ENCODE assay signal across 10 mouse cellular contexts in the genomic region with DNA sequence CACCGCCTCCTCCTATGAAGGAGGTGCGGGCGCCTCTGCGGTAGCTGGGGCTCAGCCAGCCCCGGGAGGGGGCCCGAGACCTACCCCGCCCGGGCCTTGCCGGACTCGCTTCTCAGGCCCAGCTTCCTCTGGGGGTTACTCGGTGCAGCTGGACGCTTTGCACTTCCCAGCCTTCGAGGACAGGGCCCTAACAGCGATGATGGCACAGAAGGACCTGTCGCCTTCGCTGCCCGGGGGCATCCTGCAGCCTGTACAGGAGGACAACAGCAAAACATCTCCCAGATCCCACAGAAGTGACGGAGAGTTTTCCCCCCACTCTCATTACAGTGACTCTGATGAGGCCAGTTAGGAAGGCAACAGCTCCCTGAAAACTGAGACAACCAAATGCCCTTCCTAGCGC. TPM values are rescaled to one million over a fixed set of nuclear protein-coding genes. Genes with fewer than 3 reads are reported as not detected.
DNase-seq lines count a peak whose midpoint lies in the region; ATAC-seq and TF ChIP-seq lines count a peak whose summit lies in the region.
"Had no signal": no experiment of that assay in that cellular context is flagged by ENCODE, and none has a peak within 500 bp of the region (broad histone marks: within the 10 kb centered on the region; RNA-seq: fewer than 3 reads in every experiment).

No protein-coding gene starts in this region.

- no peaks in the 10 kb centered on the region for H3K36me3 ChIP-seq in limb, embryonic 14.5 days (ENCODE audit: control insufficient read depth, insufficient read depth, low read length)
- no peaks in the 10 kb centered on the region for H3K36me3 ChIP-seq in stomach, embryonic 16.5 days (ENCODE audit: control insufficient read depth, insufficient read depth, low read length)

- H3K9ac ChIP-seq in limb, embryonic 14.5 days (ENCODE audit: low read depth, low read length, severe bottlenecking): no peak overlapping the region
- no peak overlapping the region for H3K9ac ChIP-seq in stomach, embryonic 16.5 days (ENCODE audit: low read length)

- WGBS in limb, embryonic 14.5 days: 0% methylated on average over 19 of the region's 19 CpGs
- under 1% methylated on average over 19 of the region's 19 CpGs for WGBS in stomach, embryonic 16.5 days

- H3K4me1 ChIP-seq in limb, embryonic 14.5 days (ENCODE audit: control insufficient read depth, insufficient read depth, low read length): peaks cover 23% of the 10 kb centered on the region
- H3K4me1 ChIP-seq in stomach, embryonic 16.5 days (ENCODE audit: control insufficient read depth, insufficient read depth, low read length): peaks cover 21% of the 10 kb centered on the region

- no peak for TF ChIP-seq POLR2A in limb, embryonic 14.5 days (IDR thresholded peaks at IDR 0.05; ENCODE audit: borderline replicate concordance, extremely low read depth, insufficient read depth, insufficient read length)

- peak; percentile 19 to 34 for DNase-seq in cerebellum, postnatal 25 days
- no peak for DNase-seq in cerebellum, adult 11-12 months
- peak; percentile 7 for DNase-seq in right cerebral cortex, postnatal 25 days
- no peak for DNase-seq in right cerebral cortex, adult 18-20 months
- no peak for DNase-seq in limb, embryonic 14.5 days (ENCODE audit: low spot score)
- no peak for DNase-seq in thymus, postnatal 10 days (ENCODE audit: low spot score in 2 of 2)
- no peak for DNase-seq in urinary bladder, postnatal 25 days (ENCODE audit: low spot score)

- ATAC-seq in limb, embryonic 14.5 days (ENCODE audit: low FRiP score, low read depth): no peak
- no peak for ATAC-seq in stomach, embryonic 16.5 days (ENCODE audit: insufficient read depth, low FRiP score)

- H3K27me3 ChIP-seq in limb, embryonic 14.5 days (ENCODE audit: control insufficient read depth, insufficient read depth, low read length): peaks cover 78% of the 10 kb centered on the region
- H3K27me3 ChIP-seq in stomach, embryonic 16.5 days (ENCODE audit: control insufficient read depth, insufficient read depth, low read length): peaks cover 66% of the 10 kb centered on the region

- peak overlapping the region; percentile 80 for H3K4me2 ChIP-seq in limb, embryonic 14.5 days (replicated peaks; ENCODE audit: low read depth, low read length, severe bottlenecking)
- H3K4me2 ChIP-seq in stomach, embryonic 16.5 days (ENCODE audit: low read depth, low read length): peak overlapping the region; percentile 86

- H3K9me3 ChIP-seq in limb, embryonic 14.5 days (ENCODE audit: control insufficient read depth, low read length): no peaks in the 10 kb centered on the region
- no peaks in the 10 kb centered on the region for H3K9me3 ChIP-seq in stomach, embryonic 16.5 days (replicated peaks; ENCODE audit: control insufficient read depth, low read length)

- H3K27ac ChIP-seq in limb, embryonic 14.5 days (replicated peaks; ENCODE audit: low read depth, low read length): no peak overlapping the region
- no peak overlapping the region for H3K27ac ChIP-seq in stomach, embryonic 16.5 days (ENCODE audit: low read length)
- H3K27ac ChIP-seq: heart, adult 2 months had no signal

- peak overlapping the region; percentile 41 for H3K4me3 ChIP-seq in limb, embryonic 14.5 days (replicated peaks; ENCODE audit: low read length)
- H3K4me3 ChIP-seq in stomach, embryonic 16.5 days (replicated peaks; ENCODE audit: low read length): peak overlapping the region; percentile 47

RNA-seq across cellular contexts. Expression of a gene that starts 1.1 kb away (rescaled TPM):
- polyA plus RNA-seq in limb, embryonic 14.5 days (2012; rRNA removed): 0.03 and 0.04 TPM in 2 replicates
- polyA plus RNA-seq in limb, embryonic 14.5 days (2014; fragmentation: Nextera tagmentation; extraction: Ambion mirVana): 0.14 TPM in 1 of 2 replicates, not detected in the other
- polyA plus RNA-seq in stomach, embryonic 16.5 days (2015; fragmentation: Nextera tagmentation; extraction: Ambion mirVana): 0.31 and 0.71 TPM in 2 replicates
- polyA plus RNA-seq: C2C12; heart, adult 2 months had no signal

Comparison
In these comparisons a context has a peak if more than half of its experiments do, and no peak if none do; other contexts are left out.
1. DNase-seq: peak in cerebellum, postnatal 25 days (2 of 2) and right cerebral cortex, postnatal 25 days (single experiment); none in cerebellum, adult 11-12 months (single experiment), right cerebral cortex, adult 18-20 months (single experiment), limb, embryonic 14.5 days (single experiment), thymus, postnatal 10 days (0 of 2) and urinary bladder, postnatal 25 days (single experiment).